Mouse (Mus musculus): ENCODE results near the gene Rd3l.

Gene Rd3l

GRCm38 (mm10) chr12:111980887-111981367 is at the start of gene Rd3l:
Gene Rd3l, minus strand, starts transcription at chr12:111981317.
- ATAC-seq (ENCODE audit: insufficient number of reproducible peaks, low FRiP score, low TSS enrichment), result no peak

GRCm38 (mm10) chr12:112027408-112027807 is 46.3 kb upstream of the Rd3l start:
- ATAC-seq (ENCODE audit: insufficient number of reproducible peaks, low FRiP score, low TSS enrichment), result no peak

- no peak for ATAC-seq (ENCODE audit: insufficient number of reproducible peaks, low FRiP score, low TSS enrichment)
Observed at GRCm38 (mm10) chr12:112025907-112026645, 45.0 kb upstream of the Rd3l start.

GRCm38 (mm10) chr12:112025457-112025856 is 44.3 kb upstream of the Rd3l start:
- ATAC-seq (ENCODE audit: insufficient number of reproducible peaks, low FRiP score, low TSS enrichment), result no peak

GRCm38 (mm10) chr12:112024581-112025310 is 43.6 kb upstream of the Rd3l start:
- no peak for ATAC-seq (ENCODE audit: insufficient number of reproducible peaks, low FRiP score, low TSS enrichment)

GRCm38 (mm10) chr12:112023306-112023705 is 42.2 kb upstream of the Rd3l start:
- no peak for ATAC-seq (ENCODE audit: insufficient number of reproducible peaks, low FRiP score, low TSS enrichment)

- ATAC-seq (ENCODE audit: insufficient number of reproducible peaks, low FRiP score, low TSS enrichment), result no peak
Observed at GRCm38 (mm10) chr12:112016346-112016745, 35.2 kb upstream of the Rd3l start.

- no peak for ATAC-seq (ENCODE audit: insufficient number of reproducible peaks, low FRiP score, low TSS enrichment)
Observed at GRCm38 (mm10) chr12:112013271-112013801, 32.2 kb upstream of the Rd3l start.

- no peak for ATAC-seq (ENCODE audit: insufficient number of reproducible peaks, low FRiP score, low TSS enrichment)
Observed at GRCm38 (mm10) chr12:112012511-112013270, 31.6 kb upstream of the Rd3l start.

GRCm38 (mm10) chr12:112001223-112001622 is 20.1 kb upstream of the Rd3l start:
- ATAC-seq (ENCODE audit: insufficient number of reproducible peaks, low FRiP score, low TSS enrichment), result no peak

- ATAC-seq (ENCODE audit: insufficient number of reproducible peaks, low FRiP score, low TSS enrichment), result no peak
Observed at GRCm38 (mm10) chr12:111999735-112000134, 18.6 kb upstream of the Rd3l start.

- ATAC-seq (ENCODE audit: insufficient number of reproducible peaks, low FRiP score, low TSS enrichment), result no peak
Observed at GRCm38 (mm10) chr12:111995161-111995560, 14.0 kb upstream of the Rd3l start.

GRCm38 (mm10) chr12:111992626-111993025 is 11.5 kb upstream of the Rd3l start:
- ATAC-seq (ENCODE audit: insufficient number of reproducible peaks, low FRiP score, low TSS enrichment), result no peak

GRCm38 (mm10) chr12:111986756-111987155 is 5.6 kb upstream of the Rd3l start:
- ATAC-seq (ENCODE audit: insufficient number of reproducible peaks, low FRiP score, low TSS enrichment), result no peak

GRCm38 (mm10) chr12:111983165-111983564 is 2.0 kb upstream of the Rd3l start:
- ATAC-seq (ENCODE audit: insufficient number of reproducible peaks, low FRiP score, low TSS enrichment), result no peak

- ATAC-seq (ENCODE audit: insufficient number of reproducible peaks, low FRiP score, low TSS enrichment), result no peak
Observed at GRCm38 (mm10) chr12:111981831-111982230, 714 bp upstream of the Rd3l start.

- ATAC-seq (ENCODE audit: insufficient number of reproducible peaks, low FRiP score, low TSS enrichment), result no peak
Observed at GRCm38 (mm10) chr12:111978274-111978673, 2.8 kb downstream of the Rd3l start.

GRCm38 (mm10) chr12:111977138-111977537 is 4.0 kb downstream of the Rd3l start:
- ATAC-seq (ENCODE audit: insufficient number of reproducible peaks, low FRiP score, low TSS enrichment), result no peak

- no peak for ATAC-seq (ENCODE audit: insufficient number of reproducible peaks, low FRiP score, low TSS enrichment)
Observed at GRCm38 (mm10) chr12:111974578-111974977, 6.5 kb downstream of the Rd3l start.

- no peak for ATAC-seq (ENCODE audit: insufficient number of reproducible peaks, low FRiP score, low TSS enrichment)
Observed at GRCm38 (mm10) chr12:111972504-111972903, 8.6 kb downstream of the Rd3l start.
